Mouse (Mus musculus): ENCODE results near the gene Ccng1.

GRCm38 (mm10) chr11:40715524-40715923, 39.6 kb downstream of the Ccng1 start:
- TF ChIP-seq CTCF (IDR thresholded peaks at IDR 0.05; ENCODE audit: control insufficient read depth, insufficient read depth, low read length): no peak
- TF ChIP-seq POLR2A (IDR thresholded peaks at IDR 0.05; ENCODE audit: borderline replicate concordance, control insufficient read depth, low read depth, low read length): no peak

Data from bone marrow, adult 2 months (tissue).